Mouse (Mus musculus): ENCODE results near the gene Plekhg5. TPM values are rescaled to one million over a fixed set of nuclear protein-coding genes. Genes with fewer than 3 reads are reported as not detected.
"Not testable (repeated sequence)": the region's sequence is repeated elsewhere in the genome, so short reads cannot be mapped to it uniquely, and the experiment has no call there.

Gene Plekhg5
- polyA plus RNA-seq (2017; shearing (Covaris generic)) = 1 to 10 TPM; 2.5 to 3.7 (median 2.9) TPM

DNA sequence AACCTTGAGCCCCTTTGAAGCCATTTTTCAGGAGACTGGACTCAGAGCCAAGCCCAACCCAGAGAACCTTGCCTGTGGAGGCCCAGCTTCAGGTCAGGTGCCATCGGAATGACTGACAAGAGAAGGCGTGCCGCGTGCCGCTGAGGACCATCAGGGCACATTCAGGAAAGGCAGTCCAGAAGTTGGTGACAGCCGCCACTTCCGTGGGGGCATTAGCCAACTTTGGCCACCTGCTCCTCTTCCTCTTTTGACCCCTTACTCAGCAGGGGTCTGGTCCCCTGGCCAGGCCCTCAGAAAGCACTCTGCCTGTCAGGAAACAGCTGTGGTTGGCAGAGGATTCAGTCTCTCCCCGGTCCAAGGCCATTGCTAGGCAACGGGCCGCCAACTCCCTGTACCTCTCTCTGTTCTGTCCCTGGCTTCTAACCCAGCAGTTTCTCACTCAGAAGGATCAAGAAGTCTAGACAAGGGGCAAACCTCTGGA, at the start of gene Plekhg5:
Plekhg5 (plus strand) TSS at position 378 of the 481 bp plus-strand sequence.
- ATAC-seq = no peak

DNA sequence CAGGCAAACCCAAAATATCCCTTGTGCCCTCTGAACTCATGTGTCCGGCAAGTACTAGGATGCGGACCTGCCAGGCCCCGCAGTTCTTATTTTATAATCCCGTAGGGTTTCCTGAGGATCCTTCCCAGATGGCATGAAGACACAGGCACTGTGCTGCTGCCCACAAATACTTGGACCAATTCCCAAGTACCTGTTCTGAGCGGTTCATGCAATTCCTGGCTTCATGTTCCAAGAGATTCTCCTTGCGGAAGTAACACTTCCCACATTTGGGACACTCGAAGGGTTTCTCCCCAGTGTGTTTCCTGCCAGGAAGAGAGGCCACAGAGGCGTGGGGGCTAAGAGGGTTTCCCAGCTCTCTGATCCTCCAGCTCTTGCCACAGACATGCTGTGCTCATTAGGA, 49.8 kb upstream of the Plekhg5 start:
- no peak for ATAC-seq

- ATAC-seq = no peak
These were observed 47.8 kb upstream of the Plekhg5 start for GRCm38 (mm10) chr4:152024525-152024924.

DNA sequence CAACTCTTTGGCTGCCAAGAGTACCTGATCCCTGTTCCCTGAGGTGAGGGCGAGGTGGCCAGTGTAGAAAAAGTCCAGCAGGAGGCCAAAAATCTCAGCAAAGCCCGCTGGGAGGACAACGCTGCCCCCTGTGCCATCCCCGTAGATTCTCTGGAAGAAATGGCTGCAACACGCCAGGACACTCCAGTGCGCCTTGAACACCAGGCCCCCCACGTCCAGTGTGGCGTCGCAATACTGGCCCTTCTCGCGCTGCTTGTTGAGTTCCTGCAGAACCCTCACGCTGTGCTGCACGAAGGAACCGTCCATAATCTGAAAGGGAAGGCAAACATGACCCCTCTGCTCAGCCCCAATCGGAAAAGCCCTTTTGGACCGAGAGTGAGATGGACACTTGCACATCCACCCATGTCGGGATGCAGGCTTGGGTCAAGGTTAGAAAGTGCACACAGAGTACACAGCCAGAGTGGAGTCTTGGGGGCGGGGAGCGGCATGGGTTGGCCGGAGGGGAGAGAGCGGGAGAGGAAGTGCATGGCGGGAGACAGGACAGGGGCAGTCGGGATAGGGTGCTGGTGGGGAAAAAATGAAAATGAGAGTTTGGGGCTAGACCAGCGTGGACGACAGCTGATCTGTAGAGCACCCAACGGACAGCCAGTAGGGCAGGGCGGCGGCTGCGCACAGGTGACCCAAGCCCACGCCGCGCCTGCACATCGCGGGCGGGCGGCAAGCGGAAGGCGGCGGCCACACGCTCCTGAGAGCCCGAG, 45.4 kb upstream of the Plekhg5 start:
- peak; percentile 11 for ATAC-seq

DNA sequence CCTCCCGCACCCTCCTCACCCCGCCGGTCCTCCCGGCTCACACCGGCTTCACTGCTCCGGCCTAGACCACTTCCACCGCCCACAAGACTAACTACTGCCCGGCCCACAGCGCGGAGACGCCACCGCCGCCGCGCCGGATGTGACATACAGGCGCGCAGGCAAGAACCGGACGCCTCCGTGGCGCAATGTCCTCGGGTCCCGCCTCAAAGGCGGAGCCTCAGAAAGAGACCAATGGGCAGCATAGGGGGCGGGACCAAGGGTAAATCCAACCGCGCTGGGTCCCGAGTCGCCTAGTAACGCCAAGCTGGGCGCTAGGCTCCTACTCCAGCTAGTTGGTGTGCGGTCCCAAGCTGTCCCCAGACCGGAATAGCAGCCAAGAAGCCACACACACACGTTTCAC, 44.8 kb upstream of the Plekhg5 start, which contains the start of gene Zbtb48:
Zbtb48 (minus strand) TSS at position 148 of the 400 bp plus-strand sequence.
- peak; percentile 99 for ATAC-seq

- no peak for ATAC-seq
These were observed 43.8 kb upstream of the Plekhg5 start for GRCm38 (mm10) chr4:152028456-152028855.

GRCm38 (mm10) chr4:152029087-152029486, 43.2 kb upstream of the Plekhg5 start:
- ATAC-seq = no peak

- ATAC-seq = no peak
These were observed 42.3 kb upstream of the Plekhg5 start for GRCm38 (mm10) chr4:152029997-152030396.

DNA sequence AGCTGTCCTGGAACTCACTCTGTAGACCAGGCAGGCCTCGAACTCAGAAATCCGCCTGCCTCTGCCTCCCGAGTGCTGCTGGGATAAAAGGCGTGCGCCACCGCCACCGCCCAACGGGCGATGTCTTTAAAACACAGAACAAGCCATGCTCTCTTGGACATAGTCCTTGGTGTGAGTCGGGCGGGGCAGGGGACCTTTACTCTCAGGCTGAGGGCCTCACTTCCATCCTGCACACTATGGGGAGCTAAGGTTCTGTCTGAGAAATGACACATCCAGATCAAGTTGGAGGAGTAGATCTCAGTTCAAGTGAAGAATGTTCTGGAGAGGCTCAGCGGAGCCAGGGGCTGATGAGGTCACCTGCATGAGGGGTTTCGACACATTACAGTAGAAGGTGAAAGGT, 39.4 kb upstream of the Plekhg5 start:
- ATAC-seq = no peak

GRCm38 (mm10) chr4:152036464-152036863, 35.8 kb upstream of the Plekhg5 start:
- not testable (repeated sequence) for ATAC-seq

- peak; percentile 18 for ATAC-seq
These were observed 33.9 kb upstream of the Plekhg5 start, which contains the start of gene Tas1r1 for GRCm38 (mm10) chr4:152038225-152038984. Tas1r1 (minus strand) TSS chr4:152038568.

GRCm38 (mm10) chr4:152038985-152039830, 33.1 kb upstream of the Plekhg5 start, which contains the start of gene Nol9:
Nol9 (plus strand) TSS chr4:152039321.
- peak; percentile 90 for ATAC-seq

GRCm38 (mm10) chr4:152039831-152040310, 32.4 kb upstream of the Plekhg5 start:
- ATAC-seq = no peak

- ATAC-seq = no peak
These were observed 30.2 kb upstream of the Plekhg5 start for GRCm38 (mm10) chr4:152041924-152042641.

DNA sequence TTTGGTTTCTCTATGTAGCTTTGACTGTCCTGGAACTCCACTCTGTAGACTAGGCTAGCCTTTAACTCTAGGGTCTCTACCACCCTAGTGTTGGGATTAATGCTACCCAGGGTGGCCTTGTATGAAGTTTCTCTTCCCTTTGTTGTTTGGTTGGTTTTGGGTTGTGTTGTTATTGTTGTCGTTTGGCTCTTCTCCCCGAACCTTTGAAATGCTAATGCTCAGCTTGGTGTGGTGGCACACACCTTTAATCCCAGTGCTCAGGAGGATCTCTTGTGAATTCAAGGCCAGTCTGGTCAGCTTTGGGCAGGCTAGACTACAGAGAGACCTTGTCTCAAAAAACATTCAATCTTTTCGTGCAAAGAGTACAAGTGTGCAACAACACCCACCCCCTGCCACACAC, 29.1 kb upstream of the Plekhg5 start:
- no peak for ATAC-seq

GRCm38 (mm10) chr4:152044609-152045008, 27.7 kb upstream of the Plekhg5 start:
- ATAC-seq = no peak

DNA sequence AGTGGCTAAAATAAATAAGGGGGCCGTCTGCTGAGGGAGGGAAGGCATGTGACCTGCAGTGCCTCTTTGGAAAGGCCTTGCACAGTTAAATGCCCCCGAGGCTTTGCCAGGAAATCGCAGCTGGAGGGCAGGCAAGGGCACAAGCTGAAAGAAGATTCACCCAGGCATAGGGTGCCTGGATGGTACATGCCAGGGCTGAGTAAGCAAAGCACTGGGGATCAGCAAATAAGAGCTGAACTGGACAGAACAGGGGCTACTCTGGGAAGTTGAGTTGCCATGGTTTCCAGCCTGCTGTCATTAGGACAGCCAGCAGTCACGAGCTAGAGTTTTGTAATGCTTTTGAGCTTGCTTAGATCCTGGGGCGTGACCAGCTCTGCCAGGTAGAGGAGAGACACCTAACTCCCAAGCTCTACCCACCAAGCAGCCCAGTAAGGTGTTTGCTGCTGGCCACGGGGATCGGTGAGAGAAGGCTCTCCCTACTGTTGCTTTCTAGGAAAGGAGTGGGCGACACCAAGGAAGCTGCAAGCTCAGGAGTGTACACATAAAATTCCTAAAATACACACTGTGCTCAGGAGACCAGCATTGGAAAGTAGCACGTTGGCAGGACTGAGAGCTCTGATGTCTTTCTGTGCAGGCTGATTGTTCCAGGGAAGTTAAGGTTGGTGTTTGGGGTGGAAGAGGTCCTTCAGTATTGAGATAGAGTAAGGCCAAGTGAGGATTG, 9.7 kb upstream of the Plekhg5 start:
- no peak for ATAC-seq

- ATAC-seq = no peak
These were observed 5.0 kb upstream of the Plekhg5 start for GRCm38 (mm10) chr4:152067280-152067679.

GRCm38 (mm10) chr4:152068166-152068724, 4.1 kb upstream of the Plekhg5 start:
- ATAC-seq = no peak

DNA sequence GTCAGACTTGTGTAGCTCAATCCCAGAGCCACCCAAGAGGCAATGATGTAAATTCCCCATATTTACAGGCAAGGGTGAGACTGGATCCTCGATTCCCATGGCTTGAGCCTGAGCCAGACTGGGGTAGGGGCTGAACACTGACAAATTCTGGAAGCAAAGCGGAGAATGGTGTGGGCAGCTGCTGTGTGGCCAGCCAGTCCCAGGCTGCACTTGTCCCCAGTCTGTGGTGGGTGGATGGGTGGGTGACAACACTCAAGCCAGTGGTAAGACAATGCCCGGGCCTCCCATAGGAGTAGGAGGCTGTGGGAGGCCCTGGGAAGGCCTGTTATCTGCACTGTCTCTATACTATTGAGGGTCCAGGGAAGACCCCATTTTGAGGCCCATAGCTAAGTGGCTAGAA, 3.1 kb upstream of the Plekhg5 start:
- no peak for ATAC-seq
